Mouse (Mus musculus) cerebellum, adult 9-11 months (tissue): ENCODE measurements around the gene Gm17720.
"Not testable (repeated sequence)": the region's sequence is repeated elsewhere in the genome, so short reads cannot be mapped to it uniquely, and the experiment has no call there.

Experiments
- DNase-seq: peaks from one replicate; pipeline ENCODE4 v3.0.0; 2022

Gm17720 gene

DNA sequence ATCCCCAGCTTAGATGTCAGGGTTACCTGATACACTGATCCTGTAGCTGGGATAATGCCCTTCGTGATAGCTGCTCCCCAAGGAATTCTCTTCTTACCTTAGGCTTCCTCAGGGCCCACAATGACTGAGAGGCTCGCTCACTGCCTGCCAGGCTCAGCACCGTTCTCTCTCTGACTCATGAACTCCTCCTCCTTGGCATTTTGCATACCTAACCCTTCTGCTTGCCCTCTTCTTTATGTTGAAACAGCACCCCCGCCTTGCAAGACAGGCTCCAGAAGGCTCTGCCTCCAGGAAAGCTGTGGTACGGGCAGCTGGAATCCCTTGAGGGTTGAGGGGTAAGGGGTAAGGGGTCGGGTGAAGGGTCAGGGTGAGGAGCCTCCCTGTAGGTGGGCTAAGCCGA is 63.3 kb downstream of the Gm17720 start:
- DNase-seq: no peak

GRCm38 (mm10) chr8:110036156-110036555 is 66.4 kb downstream of the Gm17720 start:
- DNase-seq: no peak

- DNase-seq: no peak
Measured at GRCm38 (mm10) chr8:110034331-110034730, 68.2 kb downstream of the Gm17720 start.

- DNase-seq: not testable (repeated sequence)
Measured at GRCm38 (mm10) chr8:110033771-110034170, 68.8 kb downstream of the Gm17720 start.
